Mouse (Mus musculus): ENCODE data around the gene Palb2.

Palb2 gene

DNA sequence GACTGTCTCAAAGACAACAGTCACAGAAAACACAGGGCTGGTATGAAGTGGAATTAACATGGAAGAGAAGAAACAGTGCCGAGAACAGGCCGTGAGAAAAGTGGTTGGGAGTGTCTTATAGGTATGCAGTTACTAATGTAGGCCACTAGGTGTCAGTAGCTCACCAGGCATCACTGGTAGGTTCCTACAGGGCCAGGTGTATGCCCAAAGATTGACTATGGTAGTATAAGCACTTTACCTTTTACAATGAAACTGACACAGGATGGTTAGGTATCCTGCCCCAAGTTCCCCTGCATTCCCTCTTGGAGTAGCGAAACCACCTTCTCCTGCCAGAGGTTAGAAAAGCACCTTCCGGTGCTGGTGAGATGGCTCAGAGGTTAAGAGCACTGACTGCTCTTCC, 33.6 kb downstream of the Palb2 start:
- no peak for DNase-seq (ENCODE audit: low read depth, low spot score)

GRCm38 (mm10) chr7:122098009-122098408, 34.8 kb downstream of the Palb2 start:
- no peak for DNase-seq (ENCODE audit: low read depth, low spot score)

DNA sequence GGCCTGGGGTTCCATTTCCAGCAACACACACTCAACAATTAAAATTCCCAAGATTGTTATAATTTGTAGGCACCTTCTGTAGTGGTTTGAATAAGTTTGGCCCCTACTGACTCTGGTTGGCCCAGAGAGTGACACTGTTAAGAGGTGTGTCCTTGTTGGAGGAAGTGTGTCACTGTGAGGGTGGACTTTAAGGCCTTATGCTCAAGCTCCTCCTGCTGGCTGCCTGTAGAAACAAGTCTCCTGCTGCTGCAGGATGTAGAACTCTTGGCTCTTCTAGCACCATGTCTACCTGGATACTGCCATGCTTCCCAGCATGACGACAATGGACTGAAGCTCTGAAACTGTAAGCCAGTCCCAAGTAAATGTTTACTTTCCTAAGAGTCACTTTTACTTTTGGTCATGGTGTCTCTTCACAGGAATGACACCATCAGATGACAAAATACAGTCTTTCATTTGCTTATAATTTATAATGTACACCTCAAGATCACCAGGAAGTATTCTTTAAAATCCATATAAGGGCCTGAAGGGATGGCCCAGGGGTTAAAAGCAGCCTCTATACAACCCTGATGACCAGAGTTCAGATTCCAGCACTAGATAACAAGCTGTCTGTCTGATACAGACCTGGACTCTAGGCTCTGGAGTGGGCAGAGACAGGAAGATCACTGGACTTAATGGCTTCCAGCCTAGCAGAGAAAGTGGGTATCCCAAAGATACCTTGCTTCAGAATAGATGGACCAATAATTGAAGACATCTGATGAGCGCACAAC, 38.0 kb downstream of the Palb2 start:
- no peak for DNase-seq (ENCODE audit: low read depth, low spot score)

GRCm38 (mm10) chr7:122087195-122087982, 45.4 kb downstream of the Palb2 start:
- DNase-seq (ENCODE audit: low read depth, low spot score): no peak

DNA sequence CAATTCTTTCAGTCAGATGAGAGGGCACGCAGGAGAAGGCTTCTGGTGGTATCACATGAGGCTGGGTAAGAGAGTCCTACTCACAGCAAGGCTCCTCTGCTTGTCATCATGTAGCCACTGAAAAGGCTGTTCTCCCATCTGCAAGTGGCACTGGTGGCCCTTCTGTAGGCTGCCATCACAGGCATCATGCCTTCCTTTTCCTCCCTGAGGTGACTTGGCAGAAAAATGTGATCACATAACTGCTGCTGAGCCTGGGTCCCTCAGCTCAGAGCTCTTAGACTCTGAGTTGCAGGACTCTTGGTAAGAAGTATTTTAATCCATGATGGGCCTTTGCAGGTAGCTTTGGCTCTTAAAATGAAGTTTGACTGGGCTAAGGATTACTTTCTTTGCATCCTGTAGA, 51.7 kb downstream of the Palb2 start:
- no peak for DNase-seq (ENCODE audit: low read depth, low spot score)

DNA sequence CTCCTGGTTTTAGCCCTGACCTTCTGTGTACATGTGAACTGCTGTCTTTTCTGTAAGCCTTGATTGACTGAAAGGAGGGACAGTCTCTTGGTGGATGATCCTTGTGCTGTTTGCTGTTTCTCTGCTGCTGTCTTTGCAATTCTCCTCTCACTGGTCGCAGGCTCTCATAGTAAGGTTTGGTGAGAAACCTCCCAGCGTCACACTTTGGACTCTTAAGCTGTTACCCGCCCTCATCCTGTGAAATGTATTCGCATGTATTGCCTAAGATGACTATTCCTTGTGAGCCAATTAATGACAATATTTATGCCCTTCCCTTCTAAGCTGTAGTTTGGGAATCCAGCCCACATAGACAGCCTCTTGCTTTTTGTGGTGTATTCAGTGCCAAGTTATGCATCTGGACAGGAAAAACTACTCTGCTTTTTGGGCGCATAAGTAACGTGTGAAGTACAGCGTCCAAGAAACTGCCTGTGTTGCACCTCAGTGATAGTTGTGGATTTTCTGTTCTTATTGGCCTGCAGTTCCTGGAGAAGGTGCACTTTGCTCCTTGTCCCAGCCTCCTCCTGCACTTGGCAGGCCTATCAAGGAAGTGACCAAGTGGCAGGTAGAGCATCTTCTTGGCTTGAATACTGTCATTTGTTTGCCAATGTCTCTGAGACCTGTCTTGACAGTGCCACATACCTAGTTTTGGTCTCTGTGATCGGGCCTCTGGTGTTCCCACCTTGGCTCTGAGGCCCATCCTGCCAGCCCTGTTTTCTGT, 52.8 kb downstream of the Palb2 start:
- no peak for DNase-seq (ENCODE audit: low read depth, low spot score)

- no peak for DNase-seq (ENCODE audit: low read depth, low spot score)
These were observed 58.4 kb downstream of the Palb2 start for GRCm38 (mm10) chr7:122074374-122074773.

DNA sequence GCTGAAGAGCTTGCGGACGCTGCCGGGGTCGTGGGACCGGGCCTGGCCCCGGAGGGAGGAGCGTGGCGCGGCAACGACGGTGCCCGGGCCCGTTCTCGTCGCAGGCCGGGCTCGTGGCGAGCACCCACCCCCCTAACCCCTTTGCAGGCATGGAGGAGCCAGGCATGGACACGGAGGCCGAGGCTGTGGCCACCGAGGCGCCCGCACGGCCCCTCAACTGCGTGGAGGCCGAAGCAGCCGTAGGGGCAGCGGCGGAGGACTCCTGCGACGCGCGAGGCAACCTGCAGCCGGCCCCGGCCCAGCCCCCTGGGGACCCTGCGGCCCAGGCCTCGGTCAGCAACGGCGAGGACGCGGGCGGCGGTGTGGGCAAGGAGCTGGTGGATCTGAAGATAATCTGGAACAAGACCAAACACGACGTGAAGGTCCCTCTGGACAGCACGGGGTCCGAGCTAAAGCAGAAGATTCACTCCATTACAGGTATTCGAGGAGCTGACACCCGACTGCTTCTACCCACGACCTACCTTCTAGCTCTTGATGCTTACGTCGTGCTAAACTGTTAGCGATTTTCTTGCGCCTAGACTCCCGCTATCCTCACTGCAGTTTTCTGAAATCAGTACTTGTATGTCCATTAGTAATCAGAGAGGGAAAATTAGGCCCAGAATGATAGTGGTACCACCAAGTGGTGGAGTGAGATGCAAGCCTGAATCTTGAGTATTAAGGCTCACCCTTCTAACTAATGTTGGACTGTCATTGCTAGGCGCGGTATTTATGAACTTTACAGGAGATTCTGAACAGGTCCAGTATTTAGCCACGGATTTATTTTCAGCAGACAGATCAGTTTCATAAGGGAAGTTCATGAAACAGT, 65.0 kb downstream of the Palb2 start:
- DNase-seq (ENCODE audit: low read depth, low spot score): no peak

- peak; percentile 93 for DNase-seq (ENCODE audit: low read depth, low spot score)
These were observed 65.8 kb downstream of the Palb2 start, which contains the start of the genes Ubfd1 and Ears2 for GRCm38 (mm10) chr7:122066945-122067516. Gene Ubfd1, plus strand, starts transcription at chr7:122067175. Gene Ears2, minus strand, starts transcription at chr7:122067263.

DNA sequence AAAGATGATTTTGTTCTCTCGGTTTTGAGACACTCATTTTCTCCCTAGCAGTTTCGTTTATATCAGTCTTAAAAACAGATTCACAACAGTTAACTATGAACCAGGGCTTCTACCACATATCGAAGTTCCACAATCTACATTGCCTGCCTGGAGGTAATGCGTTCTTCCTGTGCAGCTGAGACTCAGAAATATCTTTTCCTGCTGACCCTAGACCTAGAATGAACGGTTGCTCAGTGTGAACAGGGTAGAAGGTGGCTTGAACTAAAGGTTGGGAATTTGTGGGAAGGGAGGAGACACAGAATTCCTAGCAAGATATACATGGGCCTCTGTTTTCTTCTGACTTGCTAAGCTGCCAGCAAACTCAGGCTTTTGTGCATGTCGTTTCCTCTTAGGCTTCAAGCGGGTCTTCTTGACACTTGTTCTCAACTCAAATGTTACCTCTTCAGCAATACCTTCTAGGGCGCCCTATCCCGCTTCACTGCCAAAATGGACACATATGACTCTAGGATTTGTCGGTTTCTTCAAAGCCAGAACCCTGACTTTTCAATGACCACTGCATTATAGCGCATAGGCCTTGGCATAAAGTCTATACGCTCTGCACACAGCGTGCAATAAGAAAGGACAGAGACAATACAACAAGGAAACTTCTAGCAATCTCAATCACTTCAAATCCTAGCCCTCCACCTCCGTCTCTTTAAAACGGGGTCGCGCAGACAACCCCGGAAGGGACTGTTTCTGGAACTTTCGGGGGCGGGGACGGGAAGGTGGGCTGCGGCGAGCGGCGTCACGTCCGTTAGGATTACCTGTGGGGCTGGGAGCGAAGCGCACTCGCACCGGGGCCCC, 66.5 kb downstream of the Palb2 start:
- DNase-seq (ENCODE audit: low read depth, low spot score): no peak

DNA sequence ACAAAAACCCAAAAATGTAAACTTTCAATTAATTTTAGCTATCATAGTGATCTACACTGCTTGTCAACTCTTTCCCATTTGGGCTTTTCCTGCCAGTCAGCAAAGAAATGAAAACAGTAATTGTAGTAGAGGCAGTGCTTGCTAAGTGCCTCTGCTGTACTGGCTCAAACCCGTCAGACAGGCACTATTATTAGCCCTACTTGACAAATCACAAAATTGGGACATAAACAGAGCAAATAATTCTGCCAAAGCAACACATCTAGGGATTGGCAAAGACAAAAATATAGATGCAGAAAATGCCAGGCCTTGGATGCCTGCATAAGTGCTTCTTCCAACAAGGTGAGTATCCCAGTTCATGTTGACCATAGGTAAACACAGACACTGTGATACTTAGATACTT, 67.1 kb downstream of the Palb2 start:
- no peak for DNase-seq (ENCODE audit: low read depth, low spot score)
